Mouse (Mus musculus) CH12.LX (cell line): ENCODE results near the gene 2700081O15Rik. TPM values are rescaled to one million over a fixed set of nuclear protein-coding genes. Genes with fewer than 3 reads are reported as not detected.

Experiments used
- DNase-seq: peaks from one replicate; pipeline ENCODE4 v3.0.0-alpha.2; 2013; ENCODE audit errors: extremely low read depth
- H3K27ac ChIP-seq: 2 replicates; pipeline ENCODE4 v1.5.1; 2012; ENCODE audit warnings: low read depth, mild to moderate bottlenecking, control low read depth, moderate library complexity; ENCODE audit not compliant: insufficient read depth
- H3K27me3 ChIP-seq: replicated peaks from 2 replicates; pipeline ENCODE3; 2012; ENCODE audit warnings: inconsistent platforms
- H3K36me3 ChIP-seq, 2 experiments: replicated peaks in 1 of 2; 2 replicates each; pipeline versions ENCODE3 to v1.6.1; 2012; ENCODE audit warnings: inconsistent platforms in 1 of 2, low read length in 1 of 2, mild to moderate bottlenecking in 1 of 2, mixed read lengths in 1 of 2, moderate library complexity in 1 of 2; ENCODE audit not compliant: control insufficient read depth in 1 of 2, insufficient read depth in 1 of 2
- H3K4me1 ChIP-seq, 2 experiments: 2 replicates each; pipeline ENCODE4 v1.6.1; 2012; ENCODE audit warnings: inconsistent platforms in 1 of 2, moderate library complexity in 1 of 2; ENCODE audit not compliant: insufficient read depth in 2 of 2, control insufficient read depth in 1 of 2
- H3K4me2 ChIP-seq: 2 replicates; pipeline ENCODE4 v1.6.1; 2012; ENCODE audit warnings: low read depth, mild to moderate bottlenecking, control low read depth; ENCODE audit not compliant: poor library complexity, insufficient read depth, severe bottlenecking
- H3K4me3 ChIP-seq, 3 experiments: fragments of 150-350 bp in 1 of 3; sonication (generic) in 1 of 3; replicated peaks in 1 of 3; 2 replicates each; pipeline versions ENCODE3 to v1.5.1; 2011 to 2012; ENCODE audit warnings: low read depth in 2 of 3, low read length in 2 of 3, mild to moderate bottlenecking in 2 of 3, moderate library complexity in 2 of 3, control low read depth in 1 of 3, improper control_type of control experiment in 1 of 3, inconsistent platforms in 1 of 3, mixed read lengths in 1 of 3; ENCODE audit not compliant: poor library complexity in 1 of 3
- H3K79me2 ChIP-seq: replicated peaks from 2 replicates; pipeline ENCODE4 v1.6.1; 2012; ENCODE audit warnings: mild to moderate bottlenecking, moderate library complexity; ENCODE audit not compliant: control insufficient read depth, poor library complexity, insufficient read depth, severe bottlenecking; ENCODE audit errors: extremely low read depth
- H3K9ac ChIP-seq: 2 replicates; pipeline ENCODE4 v1.6.1; 2012; ENCODE audit warnings: low read depth, mild to moderate bottlenecking, control low read depth, moderate library complexity; ENCODE audit not compliant: insufficient read depth
- H3K9me3 ChIP-seq: replicated peaks from 2 replicates; pipeline ENCODE3; 2012; ENCODE audit warnings: low read length, inconsistent platforms, mixed read lengths
- CHD2 ChIP-seq: IDR thresholded peaks from 2 replicates; pipeline ENCODE4 v1.6.1; 2011; ENCODE audit warnings: low read length, improper control_type of control experiment
- CTCF ChIP-seq, 2 experiments: IDR thresholded peaks in 1 of 2; conservative IDR thresholded peaks in 1 of 2; 2 replicates each; pipeline ENCODE4 v1.5.1; 2011 to 2012; ENCODE audit warnings: low read depth in 2 of 2, low read length in 2 of 2, improper control_type of control experiment in 1 of 2, inconsistent platforms in 1 of 2, mild to moderate bottlenecking in 1 of 2, moderate library complexity in 1 of 2
- E2F4 ChIP-seq: IDR thresholded peaks from 2 replicates; pipeline ENCODE4 v1.6.1; 2011; ENCODE audit warnings: low read depth, low read length, improper control_type of control experiment; ENCODE audit not compliant: insufficient replicate concordance
- IRF4 ChIP-seq: IDR thresholded peaks from 2 replicates; pipeline ENCODE4 v1.6.1; 2014; ENCODE audit warnings: low read depth, mild to moderate bottlenecking, inconsistent platforms, low read length, improper control_type of control experiment
- JUN ChIP-seq: IDR thresholded peaks from 2 replicates; pipeline ENCODE4 v1.6.1; 2011; ENCODE audit warnings: low read depth, mild to moderate bottlenecking, low read length, improper control_type of control experiment, moderate library complexity; ENCODE audit not compliant: insufficient read depth
- MEF2A ChIP-seq: IDR thresholded peaks from 2 replicates; pipeline ENCODE4 v1.6.1; 2014; ENCODE audit warnings: low read depth, mild to moderate bottlenecking, inconsistent platforms, low read length, improper control_type of control experiment, borderline replicate concordance
- POLR2AphosphoS2 ChIP-seq: IDR thresholded peaks from 2 replicates; pipeline ENCODE4 v1.6.1; 2011; ENCODE audit warnings: low read depth, low read length, improper control_type of control experiment
- RAD21 ChIP-seq: IDR thresholded peaks from 2 replicates; pipeline ENCODE4 v1.6.1; 2011; ENCODE audit warnings: low read depth, mild to moderate bottlenecking, low read length, improper control_type of control experiment, moderate library complexity
- RCOR1 ChIP-seq: conservative IDR thresholded peaks from 2 replicates; pipeline ENCODE4 v1.6.1; 2012; ENCODE audit warnings: low read depth, mild to moderate bottlenecking, inconsistent platforms, low read length, improper control_type of control experiment
- SMC3 ChIP-seq: IDR thresholded peaks from 2 replicates; pipeline ENCODE4 v1.6.1; 2011; ENCODE audit warnings: low read depth, low read length, improper control_type of control experiment
- TCF12 ChIP-seq: IDR thresholded peaks from 2 replicates; pipeline ENCODE4 v1.6.1; 2014; ENCODE audit warnings: low read depth, mild to moderate bottlenecking, inconsistent platforms, low read length, improper control_type of control experiment
- UBTF ChIP-seq: IDR thresholded peaks from 2 replicates; pipeline ENCODE4 v1.6.1; 2012; ENCODE audit warnings: low read depth, mild to moderate bottlenecking, inconsistent platforms, low read length, improper control_type of control experiment, moderate library complexity
- USF1 ChIP-seq: IDR thresholded peaks from 2 replicates; pipeline ENCODE4 v1.6.1; 2014; ENCODE audit warnings: low read depth, mild to moderate bottlenecking, inconsistent platforms, low read length, improper control_type of control experiment
- dilution Hi-C: fragments of 300-500 bp; cut with MboI; formaldehyde crosslinking; loops from 2 replicates; pipeline ENCODE4 v1.14.3; 2020; ENCODE audit warnings: low sequenced_read_pairs; ENCODE audit not compliant: extremely low pct_unique_long_range_greater_than_20kb, extremely low pct_ligation_motif_present
- in situ Hi-C: fragments of 300-500 bp; cut with MboI; formaldehyde crosslinking; loops from 3 replicates; pipeline ENCODE4 v1.14.3; 2019; ENCODE audit warnings: low sequenced_read_pairs, low pct_ligation_motif_present, low pct_unique_long_range_greater_than_20kb, mixed read lengths
- polyA plus RNA-seq: library from polyadenylated mRNA; unstranded; fragments of >175 nt; gene quantifications from 2 replicates; pipeline ENCODE4 v1.2.1, GENCODE M21; 2012; ENCODE audit warnings: low read depth; ENCODE audit not compliant: insufficient read length
- total RNA-seq, 2 experiments: library from RNA; depleted of rRNA; stranded (reverse); fragments of 300-350 nt in 1 of 2; fragments of >200 nt in 1 of 2; gene quantifications; 2 replicates each; pipeline ENCODE4 v1.2.3; 2012 to 2014

The 2700081O15Rik gene
- total and polyA plus RNA-seq, 3 experiments = 7.2 to 12.3 (median 9.8) TPM

DNA sequence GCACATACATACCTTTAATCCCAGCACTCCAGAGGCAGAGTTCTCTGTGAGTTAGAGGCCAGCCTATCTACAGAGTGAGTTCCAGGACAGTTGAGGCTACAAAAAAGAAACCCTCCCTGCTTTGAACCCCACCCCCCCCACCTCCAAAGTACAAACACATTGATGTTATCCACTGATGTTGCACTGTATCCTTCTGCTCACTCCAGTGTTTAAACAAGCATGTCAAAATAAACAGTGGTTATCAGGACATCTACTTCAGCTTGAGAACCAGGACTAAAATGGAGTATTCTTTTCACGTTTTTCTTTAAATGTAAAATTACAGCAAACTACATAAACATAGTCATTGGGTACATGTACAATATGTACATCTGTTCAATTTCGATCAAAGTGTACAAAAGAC, 27.7 kb downstream of the 2700081O15Rik start:
- dilution Hi-C loops = no loop called here
- no peak overlapping the region for H3K27ac ChIP-seq

DNA sequence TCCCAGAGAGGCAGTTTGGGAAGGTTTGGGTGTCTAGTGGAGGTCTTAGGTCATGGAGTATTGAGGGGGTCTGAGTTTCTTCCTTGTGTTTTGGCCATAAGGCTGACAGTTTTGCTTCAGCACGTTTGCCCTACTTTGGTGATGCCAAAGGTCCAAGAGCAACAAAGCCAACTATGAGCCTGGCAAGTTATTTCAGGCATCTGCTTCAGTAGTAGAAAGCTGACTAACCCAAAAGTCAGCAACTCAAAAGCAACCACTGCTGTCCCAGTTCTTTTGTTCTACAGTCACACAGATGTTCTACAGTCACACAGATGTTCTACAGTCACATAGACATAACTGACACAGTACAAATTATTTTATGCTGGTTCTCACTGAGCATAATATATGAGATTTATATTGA, 28.2 kb downstream of the 2700081O15Rik start:
- H3K9me3 ChIP-seq = no peaks in the 10 kb centered on the region
- no peak overlapping the region for H3K4me2 ChIP-seq
- peaks cover 0 to 44% of the 10 kb centered on the region in 2 experiments for H3K36me3 ChIP-seq
- no peaks in the 10 kb centered on the region for H3K27me3 ChIP-seq
- no peak overlapping the region for H3K27ac ChIP-seq
- TF ChIP-seq UBTF = no peak
- peaks cover 0 to 15% of the 10 kb centered on the region in 2 experiments; a peak in 2 of 4 replicates for H3K4me1 ChIP-seq
- no peak for DNase-seq
- H3K4me3 ChIP-seq = no peak overlapping the region
- in situ Hi-C loops = no loop called here
- no peaks in the 10 kb centered on the region for H3K79me2 ChIP-seq
- H3K9ac ChIP-seq = no peak overlapping the region
- dilution Hi-C loops = no loop called here

More for the DNA sequence above, 27.7 kb downstream of the 2700081O15Rik start:
- DNase-seq = no peak
- Histone ChIP-seq H3K79me2 (no peaks in the 10 kb centered on the region), H3K4me3 (no peak overlapping the region), H3K9me3 (no peaks in the 10 kb centered on the region), H3K4me2 (no peak overlapping the region), H3K27me3 (no peaks in the 10 kb centered on the region), H3K9ac (no peak overlapping the region), H3K4me1 (peaks cover 0 to 15% of the 10 kb centered on the region in 2 experiments; a peak in 2 of 4 replicates), H3K36me3 (peaks cover 0 to 44% of the 10 kb centered on the region in 2 experiments)
- no peak for TF ChIP-seq TCF12
- no peak for TF ChIP-seq POLR2AphosphoS2
- in situ Hi-C loops = no loop called here

DNA sequence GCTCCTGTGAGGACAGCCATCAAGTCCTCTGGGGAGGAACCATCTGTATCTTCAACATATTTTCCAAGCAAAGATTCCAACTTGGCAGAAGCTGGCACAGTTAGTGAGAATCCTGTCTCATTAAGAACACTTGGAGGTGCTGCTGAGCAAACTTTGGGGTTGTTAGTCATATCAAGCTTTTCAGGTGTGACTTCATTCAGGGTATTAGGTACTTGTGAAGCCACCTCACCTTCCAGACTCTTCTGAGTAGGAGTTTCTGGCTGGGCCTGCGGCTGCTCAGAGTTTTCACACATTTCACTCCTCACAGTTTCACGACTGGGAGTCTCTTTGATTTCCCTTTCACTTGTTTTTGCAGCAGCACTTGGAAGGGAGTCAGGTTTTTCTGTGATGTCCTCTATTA, 39.4 kb downstream of the 2700081O15Rik start:
- in situ Hi-C loops = no loop called here

More for the DNA sequence above, 39.4 kb downstream of the 2700081O15Rik start:
- H3K27ac ChIP-seq = no peak overlapping the region
- dilution Hi-C loops = no loop called here
- TF ChIP-seq RCOR1 (no peak), MEF2A (no peak), IRF4 (peak; percentile 27; the same call in 1 of the 2 replicates), CHD2 (no peak), RAD21 (peak; percentile 8), SMC3 (peak; percentile 26), E2F4 (no peak), USF1 (no peak), JUN (no peak), CTCF (conservative IDR thresholded peaks at IDR 0.05 in 1 of 2, IDR thresholded peaks at IDR 0.05 in 1 of 2; ENCODE audit: low read depth in 2 of 2, low read length in 2 of 2) (peak in 1 of 2 experiments; percentile 40; a peak in 2 of 4 replicates)
- H3K4me3 ChIP-seq = no peak overlapping the region
- DNase-seq = no peak
- peaks cover 0 to 38% of the 10 kb centered on the region in 2 experiments; a peak in 2 of 4 replicates for H3K4me1 ChIP-seq
- no peaks in the 10 kb centered on the region for H3K27me3 ChIP-seq
- H3K9ac ChIP-seq = no peak overlapping the region
- H3K4me2 ChIP-seq = no peak overlapping the region
- no peaks in the 10 kb centered on the region for H3K9me3 ChIP-seq
- peaks cover 2% of the 10 kb centered on the region; the same call in 1 of the 2 replicates for H3K79me2 ChIP-seq
- H3K36me3 ChIP-seq = peaks cover 5 to 40% of the 10 kb centered on the region in 2 experiments
